Comparison of ENCODE assay signal across 21 mouse cellular contexts in the genomic region with DNA sequence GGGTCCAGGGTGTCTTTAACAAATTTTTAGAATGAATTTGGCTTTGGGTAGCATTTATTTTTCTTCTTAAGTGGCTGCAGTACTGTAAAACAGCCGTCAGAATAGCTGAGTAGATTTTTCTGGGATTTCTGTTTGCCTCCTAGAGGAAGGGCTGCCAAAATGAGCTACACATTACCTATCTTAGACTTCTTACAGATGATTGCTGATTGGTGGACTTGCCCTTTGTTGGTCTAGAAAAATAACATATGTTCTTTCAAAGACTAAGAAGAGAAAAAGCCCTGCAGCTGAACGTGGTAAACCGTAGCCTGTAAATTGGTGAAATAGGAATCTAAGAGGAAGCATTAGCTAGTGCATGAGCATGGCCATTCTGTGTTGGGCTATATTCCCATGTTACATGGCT.
"Had no signal": no experiment of that assay in that cellular context is flagged by ENCODE, and none has a peak within 500 bp of the region (broad histone marks: within the 10 kb centered on the region; RNA-seq: fewer than 3 reads in every experiment).

No protein-coding gene starts in this region.

- DNase-seq: kidney, adult 8-10 months; kidney, postnatal 10 days; kidney, postnatal 4 days; left cerebral cortex, postnatal 4 days; liver, postnatal 0 days; lung, embryonic 14.5 days; right cerebral cortex, postnatal 25 days; spleen, adult 18-20 months; thymus, postnatal 36 days had no signal

- H3K36me3 ChIP-seq: kidney, embryonic 15.5 days; limb, embryonic 12.5 days; limb, embryonic 15.5 days; midbrain, embryonic 10.5 days; neural tube, embryonic 13.5 days; stomach, embryonic 15.5 days had no signal

- ATAC-seq: liver, postnatal 0 days; lung, postnatal 0 days had no signal

- H3K27ac ChIP-seq: kidney, embryonic 15.5 days; limb, embryonic 12.5 days; limb, embryonic 15.5 days; liver, embryonic 14.5 days; macrophage; midbrain, embryonic 10.5 days; neural tube, embryonic 13.5 days; stomach, embryonic 15.5 days had no signal

- H3K27me3 ChIP-seq: kidney, embryonic 15.5 days; limb, embryonic 12.5 days; limb, embryonic 15.5 days; megakaryocyte, embryonic 14.5 days; neural tube, embryonic 13.5 days; stomach, embryonic 15.5 days had no signal

- H3K4me3 ChIP-seq: kidney, embryonic 15.5 days; limb, embryonic 12.5 days; limb, embryonic 15.5 days; megakaryocyte, embryonic 14.5 days; midbrain, embryonic 10.5 days; myocyte; neural tube, embryonic 13.5 days; stomach, embryonic 15.5 days had no signal

- H3K4me2 ChIP-seq: kidney, embryonic 15.5 days; limb, embryonic 12.5 days; limb, embryonic 15.5 days; liver, embryonic 11.5 days; lung, embryonic 14.5 days; neural tube, embryonic 13.5 days; stomach, embryonic 15.5 days had no signal

- H3K4me1 ChIP-seq: kidney, embryonic 15.5 days; limb, embryonic 12.5 days; limb, embryonic 15.5 days; megakaryocyte, embryonic 14.5 days; stomach, embryonic 15.5 days had no signal

- H3K9ac ChIP-seq: kidney, embryonic 15.5 days; limb, embryonic 12.5 days; limb, embryonic 15.5 days; liver, embryonic 14.5 days; liver, postnatal 0 days; lung, embryonic 14.5 days; neural tube, embryonic 13.5 days; stomach, embryonic 15.5 days had no signal

- H3K9me3 ChIP-seq: kidney, embryonic 15.5 days; limb, embryonic 12.5 days; limb, embryonic 15.5 days; megakaryocyte, embryonic 14.5 days; midbrain, embryonic 10.5 days; neural tube, embryonic 13.5 days; stomach, embryonic 15.5 days had no signal
